Mouse (Mus musculus) cerebellum, adult 2 months (tissue): ENCODE results near the gene Igsf23.

ENCODE experiments used
- CTCF ChIP-seq: fragments of 200-500 bp; IDR thresholded peaks from 2 replicates; pipeline ENCODE4 v1.5.1; 2011; ENCODE audit warnings: low read depth, mild to moderate bottlenecking, control low read depth, low read length, moderate library complexity, borderline replicate concordance; ENCODE audit not compliant: insufficient read depth
- POLR2A ChIP-seq: fragments of 200-500 bp; IDR thresholded peaks from 2 replicates; pipeline ENCODE4 v1.6.1; 2011; ENCODE audit warnings: low read length, control low read depth, borderline replicate concordance; ENCODE audit not compliant: insufficient read depth

GRCm38 (mm10) chr7:19939555-19940235 is 10.9 kb downstream of the Igsf23 start:
- TF ChIP-seq POLR2A: no peak
- TF ChIP-seq CTCF: no peak
